Mouse (Mus musculus): ENCODE measurements around the gene Trp73. TPM values are rescaled to one million over a fixed set of nuclear protein-coding genes. Genes with fewer than 3 reads are reported as not detected.

The Trp73 gene
- total and polyA plus RNA-seq, 2 experiments from 2014 or later = not detected

DNA sequence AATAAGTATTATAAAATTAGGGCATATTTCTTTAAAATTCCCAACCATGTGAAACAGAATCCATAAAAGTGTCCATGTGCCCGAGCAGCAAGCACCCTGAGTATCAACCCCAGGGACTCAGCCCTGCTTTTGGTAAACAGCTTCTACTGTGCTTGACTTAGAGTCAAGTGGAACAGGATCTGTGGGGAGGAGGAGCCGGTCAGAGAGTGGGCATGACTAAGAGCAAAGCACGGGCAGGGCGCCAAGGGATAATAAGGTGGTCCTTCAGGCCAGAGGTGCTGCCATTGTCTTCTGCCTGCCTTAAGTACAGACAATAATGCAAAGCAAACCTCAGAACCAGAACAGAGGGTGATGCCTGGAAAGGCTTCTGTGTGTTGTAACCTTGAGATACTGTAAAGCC, 132.2 kb downstream of the Trp73 start:
- ATAC-seq (ENCODE audit: insufficient read depth, low read depth) (no peak), DNase-seq (ENCODE audit: low spot score) (no peak)
- H3K27ac ChIP-seq (ENCODE audit: low read depth) = no peak overlapping the region
- TF ChIP-seq EP300 (IDR thresholded peaks at IDR 0.05; ENCODE audit: low read depth) = no peak
- TF ChIP-seq CTCF (IDR thresholded peaks at IDR 0.05; ENCODE audit: low read depth) = no peak
- no peaks in the 10 kb centered on the region for H3K27me3 ChIP-seq (ENCODE audit: control insufficient read depth, insufficient read depth, low read length)
- no peak overlapping the region for H3K4me3 ChIP-seq (ENCODE audit: low read depth, low read length)
- H3K9ac ChIP-seq (replicated peaks; ENCODE audit: low read depth, low read length) = no peak overlapping the region
- no peak overlapping the region for H3K4me2 ChIP-seq (ENCODE audit: low read depth, low read length)
- H3K4me1 ChIP-seq (ENCODE audit: control insufficient read depth, insufficient read depth) = peaks cover 10% of the 10 kb centered on the region
- H3K36me3 ChIP-seq (replicated peaks; ENCODE audit: control insufficient read depth, insufficient read depth, low read length) = peaks cover 42% of the 10 kb centered on the region
- H3K9me3 ChIP-seq (replicated peaks; ENCODE audit: control insufficient read depth, low read length) = no peaks in the 10 kb centered on the region
- 57% methylated on average over 4 of the region's 4 CpGs for WGBS

DNA sequence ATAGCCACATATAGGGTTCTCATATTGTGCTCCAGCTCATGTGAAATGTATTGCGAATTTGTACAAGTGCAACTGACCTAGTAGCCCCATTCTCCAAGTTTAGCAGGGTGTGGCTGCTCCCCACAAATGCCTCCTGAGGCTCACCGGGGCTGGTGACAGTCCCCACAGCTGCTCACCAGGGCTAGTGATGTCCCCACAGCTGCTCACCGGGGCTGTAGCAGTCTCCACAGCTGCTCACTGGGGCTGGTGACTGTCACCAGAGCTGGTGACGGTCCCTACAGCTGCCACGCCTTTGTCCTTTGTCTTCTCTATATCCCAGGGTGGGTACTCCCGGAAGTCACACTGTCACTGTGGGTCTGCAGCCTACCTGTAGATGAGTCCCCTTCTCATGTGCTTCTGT, 133.7 kb downstream of the Trp73 start:
- no peak overlapping the region for H3K4me3 ChIP-seq (ENCODE audit: low read depth, low read length)
- H3K36me3 ChIP-seq (replicated peaks; ENCODE audit: control insufficient read depth, insufficient read depth, low read length) = peaks cover 50% of the 10 kb centered on the region
- peaks cover 3% of the 10 kb centered on the region; the same call in 1 of the 2 replicates for H3K4me1 ChIP-seq (ENCODE audit: control insufficient read depth, insufficient read depth)
- H3K9me3 ChIP-seq (replicated peaks; ENCODE audit: control insufficient read depth, low read length) = no peaks in the 10 kb centered on the region
- no peaks in the 10 kb centered on the region for H3K27me3 ChIP-seq (ENCODE audit: control insufficient read depth, insufficient read depth, low read length)
- H3K4me2 ChIP-seq (ENCODE audit: low read depth, low read length) = no peak overlapping the region
- H3K27ac ChIP-seq (ENCODE audit: low read depth) = no peak overlapping the region
- no peak overlapping the region for H3K9ac ChIP-seq (replicated peaks; ENCODE audit: low read depth, low read length)
- WGBS = 88% methylated on average over 6 of the region's 6 CpGs
- TF ChIP-seq EP300 (IDR thresholded peaks at IDR 0.05; ENCODE audit: low read depth) (no peak), CTCF (IDR thresholded peaks at IDR 0.05; ENCODE audit: low read depth) (no peak)
- no peak for ATAC-seq (ENCODE audit: insufficient read depth, low read depth)
- DNase-seq (ENCODE audit: low spot score) = no peak

Other genes with a start within 250 kb of the Trp73 start
- 27.1 and 47.0 TPM in 2 replicates for gene A430005L14Rik, start 183.0 kb downstream of the Trp73 start, total RNA-seq (2014; rRNA removed; ENCODE audit: low replicate concordance)
- gene A430005L14Rik, start 183.0 kb downstream of the Trp73 start, polyA plus RNA-seq (2015; fragmentation: Nextera tagmentation; extraction: Ambion mirVana) = 45.0 and 45.7 TPM in 2 replicates
- 3.0 and 10.2 TPM in 2 replicates for gene Dffb, start 165.1 kb downstream of the Trp73 start, total RNA-seq (2014; rRNA removed; ENCODE audit: low replicate concordance)
- 4.2 and 4.3 TPM in 2 replicates for gene Dffb, start 165.1 kb downstream of the Trp73 start, polyA plus RNA-seq (2015; fragmentation: Nextera tagmentation; extraction: Ambion mirVana)
- gene Cep104, start 165.0 kb downstream of the Trp73 start, total RNA-seq (2014; rRNA removed; ENCODE audit: low replicate concordance) = 9.2 and 13.4 TPM in 2 replicates
- gene Cep104, start 165.0 kb downstream of the Trp73 start, polyA plus RNA-seq (2015; fragmentation: Nextera tagmentation; extraction: Ambion mirVana) = 10.0 and 11.3 TPM in 2 replicates
- gene Lrrc47, start 128.5 kb downstream of the Trp73 start, total RNA-seq (2014; rRNA removed; ENCODE audit: low replicate concordance) = 13.4 and 18.0 TPM in 2 replicates
- gene Lrrc47, start 128.5 kb downstream of the Trp73 start, polyA plus RNA-seq (2015; fragmentation: Nextera tagmentation; extraction: Ambion mirVana) = 11.1 and 12.2 TPM in 2 replicates
- gene Smim1, start 114.0 kb downstream of the Trp73 start, total RNA-seq (2014; rRNA removed; ENCODE audit: low replicate concordance) = 15.9 and 26.5 TPM in 2 replicates
- 23.8 and 32.6 TPM in 2 replicates for gene Smim1, start 114.0 kb downstream of the Trp73 start, polyA plus RNA-seq (2015; fragmentation: Nextera tagmentation; extraction: Ambion mirVana)
- not detected in 2 replicates for gene Ccdc27, start 97.5 kb downstream of the Trp73 start, total RNA-seq (2014; rRNA removed; ENCODE audit: low replicate concordance)
- not detected in 2 replicates for gene Ccdc27, start 97.5 kb downstream of the Trp73 start, polyA plus RNA-seq (2015; fragmentation: Nextera tagmentation; extraction: Ambion mirVana)
- 18.5 and 24.0 TPM in 2 replicates for gene Wrap73, start 2.2 kb upstream of the Trp73 start, total RNA-seq (2014; rRNA removed; ENCODE audit: low replicate concordance)
- gene Wrap73, start 2.2 kb upstream of the Trp73 start, polyA plus RNA-seq (2015; fragmentation: Nextera tagmentation; extraction: Ambion mirVana) = 14.3 and 16.6 TPM in 2 replicates
- gene Tprgl, start 20.5 kb upstream of the Trp73 start, total RNA-seq (2014; rRNA removed; ENCODE audit: low replicate concordance) = 116 and 146 TPM in 2 replicates
- gene Tprgl, start 20.5 kb upstream of the Trp73 start, polyA plus RNA-seq (2015; fragmentation: Nextera tagmentation; extraction: Ambion mirVana) = 123 and 131 TPM in 2 replicates
- gene Megf6, start 30.5 kb upstream of the Trp73 start, total RNA-seq (2014; rRNA removed; ENCODE audit: low replicate concordance) = 53.3 and 79.8 TPM in 2 replicates
- gene Megf6, start 30.5 kb upstream of the Trp73 start, polyA plus RNA-seq (2015; fragmentation: Nextera tagmentation; extraction: Ambion mirVana) = 11.6 and 12.9 TPM in 2 replicates
- 2.6 and 3.5 TPM in 2 replicates for gene Arhgef16, start 161.5 kb upstream of the Trp73 start, total RNA-seq (2014; rRNA removed; ENCODE audit: low replicate concordance)
- 0.49 and 0.62 TPM in 2 replicates for gene Arhgef16, start 161.5 kb upstream of the Trp73 start, polyA plus RNA-seq (2015; fragmentation: Nextera tagmentation; extraction: Ambion mirVana)
- gene B230104I21Rik, start 195.9 kb upstream of the Trp73 start, total RNA-seq (2014; rRNA removed; ENCODE audit: low replicate concordance) = not detected in 2 replicates
- not detected in 2 replicates for gene B230104I21Rik, start 195.9 kb upstream of the Trp73 start, polyA plus RNA-seq (2015; fragmentation: Nextera tagmentation; extraction: Ambion mirVana)

Measured in heart, postnatal 0 days (tissue).